Comparison of ENCODE assay signal across 8 mouse cellular contexts in the genomic region with DNA sequence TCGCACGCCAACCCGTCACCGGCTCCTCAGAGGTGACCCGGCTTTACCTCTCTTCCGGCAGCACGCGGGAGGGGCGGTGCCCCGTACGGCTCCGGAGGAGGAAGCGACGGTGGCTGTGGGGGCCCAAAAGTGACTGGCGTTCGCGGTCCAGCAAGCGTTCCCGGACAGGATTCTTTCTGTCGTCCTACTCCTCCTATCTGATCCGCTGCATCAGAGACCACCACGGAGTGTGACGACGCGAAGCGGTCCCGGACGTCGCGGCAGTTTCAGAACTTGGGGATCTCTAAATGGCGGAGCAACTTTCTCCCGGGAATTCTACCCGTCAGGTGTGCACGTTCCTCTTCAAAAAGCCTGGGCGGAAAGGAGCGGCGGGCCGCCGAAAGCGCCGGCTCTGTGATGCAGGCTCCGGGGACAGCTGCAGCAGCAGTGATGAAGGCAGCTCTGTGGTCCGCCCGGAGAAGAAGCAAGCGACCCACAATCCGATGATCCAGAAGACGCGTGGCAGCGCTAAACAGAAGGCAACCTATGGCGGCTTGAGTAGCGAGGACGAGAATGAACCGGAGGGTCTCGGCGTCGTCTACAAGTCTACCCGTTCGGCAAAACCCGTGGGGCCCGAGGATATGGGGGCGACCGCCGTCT. TPM values are rescaled to one million over a fixed set of nuclear protein-coding genes. Genes with fewer than 3 reads are reported as not detected.
A peak's percentile ranks its signal among the peaks of the same experiment; 100 is the strongest.
DNase-seq lines count a peak whose midpoint lies in the region; ATAC-seq and TF ChIP-seq lines count a peak whose summit lies in the region.

A gene (minus strand): TSS at position 59 of the 639 bp plus-strand sequence.
A gene (plus strand): TSS at position 141 of the 639 bp plus-strand sequence.

- H3K4me3 ChIP-seq in bone marrow macrophage, adult 2 months (ENCODE audit: insufficient read depth, low read length) = peak within 1 kb of the TSS; percentile 64
- peak within 1 kb of the TSS; percentile 53 for H3K4me3 ChIP-seq in embryonic facial prominence, embryonic 15.5 days (replicated peaks)
- H3K4me3 ChIP-seq in heart, embryonic 10.5 days = peak within 1 kb of the TSS; percentile 65
- peak within 1 kb of the TSS; percentile 54 for H3K4me3 ChIP-seq in kidney, embryonic 14.5 days (ENCODE audit: low read length)
- H3K4me3 ChIP-seq in limb, embryonic 14.5 days (replicated peaks; ENCODE audit: low read length) = peak within 1 kb of the TSS; percentile 50
- H3K4me3 ChIP-seq in midbrain, embryonic 16.5 days (ENCODE audit: low read depth, low read length) = peak within 1 kb of the TSS; percentile 54
- H3K4me3 ChIP-seq in spleen, adult 2 months (ENCODE audit: extremely low read depth, insufficient read depth, insufficient read length) = peak within 1 kb of the TSS; percentile 96

- TF ChIP-seq POLR2A in bone marrow macrophage, adult 2 months (IDR thresholded peaks at IDR 0.05; ENCODE audit: borderline replicate concordance, low read depth, low read length) = no peak
- no peak for TF ChIP-seq POLR2A in limb, embryonic 14.5 days (IDR thresholded peaks at IDR 0.05; ENCODE audit: borderline replicate concordance, extremely low read depth, insufficient read depth, insufficient read length)
- peak; percentile 7; the same call in 1 of the 2 replicates for TF ChIP-seq POLR2A in spleen, adult 2 months (IDR thresholded peaks at IDR 0.05; ENCODE audit: low read depth, low read length)

- no peaks in the 10 kb centered on the region for H3K9me3 ChIP-seq in embryonic facial prominence, embryonic 15.5 days (replicated peaks)
- H3K9me3 ChIP-seq in heart, embryonic 10.5 days = no peaks in the 10 kb centered on the region
- H3K9me3 ChIP-seq in kidney, embryonic 14.5 days (ENCODE audit: control insufficient read depth, low read length) = no peaks in the 10 kb centered on the region
- H3K9me3 ChIP-seq in limb, embryonic 14.5 days (ENCODE audit: control insufficient read depth, low read length) = no peaks in the 10 kb centered on the region
- H3K9me3 ChIP-seq in midbrain, embryonic 16.5 days (replicated peaks; ENCODE audit: control insufficient read depth, low read length, poor library complexity, severe bottlenecking) = no peaks in the 10 kb centered on the region

- peak; percentile 81 to 83 for DNase-seq in B cell, adult 2 months
- DNase-seq in heart, embryonic 10.5 days (ENCODE audit: low spot score) = peak; percentile 89
- DNase-seq in limb, embryonic 14.5 days (ENCODE audit: low spot score) = peak; percentile 71
- peak; percentile 49 to 83 for DNase-seq in spleen, adult 2 months (ENCODE audit: low read depth in 1 of 2, low spot score in 2 of 2)

- H3K27ac ChIP-seq in bone marrow macrophage, adult 2 months (ENCODE audit: insufficient read depth, low read depth, low read length) = peak within 1 kb of the TSS; percentile 15
- peak within 1 kb of the TSS; percentile 68 for H3K27ac ChIP-seq in embryonic facial prominence, embryonic 15.5 days (replicated peaks)
- H3K27ac ChIP-seq in heart, embryonic 10.5 days = peak within 1 kb of the TSS; percentile 83
- no peak within 1 kb of the TSS for H3K27ac ChIP-seq in kidney, embryonic 14.5 days (ENCODE audit: low read depth, low read length)
- H3K27ac ChIP-seq in limb, embryonic 14.5 days (replicated peaks; ENCODE audit: low read depth, low read length) = no peak within 1 kb of the TSS; the same call in 1 of the 2 replicates
- H3K27ac ChIP-seq in midbrain, embryonic 16.5 days (ENCODE audit: low read length) = peak within 1 kb of the TSS; percentile 84
- peak within 1 kb of the TSS; percentile 58; the same call in 1 of the 2 replicates for H3K27ac ChIP-seq in spleen, adult 2 months (ENCODE audit: insufficient read depth, low read length)

- no peaks in the 10 kb centered on the region for H3K27me3 ChIP-seq in embryonic facial prominence, embryonic 15.5 days
- H3K27me3 ChIP-seq in heart, embryonic 10.5 days (ENCODE audit: insufficient read depth, poor library complexity, severe bottlenecking) = no peaks in the 10 kb centered on the region
- no peaks in the 10 kb centered on the region for H3K27me3 ChIP-seq in kidney, embryonic 14.5 days (ENCODE audit: control insufficient read depth, insufficient read depth, low read length)
- no peaks in the 10 kb centered on the region for H3K27me3 ChIP-seq in limb, embryonic 14.5 days (ENCODE audit: control insufficient read depth, insufficient read depth, low read length)
- H3K27me3 ChIP-seq in midbrain, embryonic 16.5 days (ENCODE audit: control insufficient read depth, insufficient read depth, low read depth, low read length) = no peaks in the 10 kb centered on the region
- H3K27me3 ChIP-seq in spleen, adult 2 months (ENCODE audit: control insufficient read depth, insufficient read depth, low read length) = no peaks in the 10 kb centered on the region

- H3K9ac ChIP-seq in embryonic facial prominence, embryonic 15.5 days = peak within 1 kb of the TSS; percentile 44
- H3K9ac ChIP-seq in kidney, embryonic 14.5 days (ENCODE audit: low read depth, low read length) = peak within 1 kb of the TSS; percentile 58
- H3K9ac ChIP-seq in limb, embryonic 14.5 days (ENCODE audit: low read depth, low read length, severe bottlenecking) = peak within 1 kb of the TSS; percentile 58
- peak within 1 kb of the TSS; percentile 68 for H3K9ac ChIP-seq in midbrain, embryonic 16.5 days (ENCODE audit: low read depth, low read length)

- 19% methylated on average over 63 of the region's 63 CpGs for WGBS in embryonic facial prominence, embryonic 15.5 days
- WGBS in heart, embryonic 10.5 days = 19% methylated on average over 63 of the region's 63 CpGs
- 29% methylated on average over 62 of the region's 63 CpGs for WGBS in kidney, embryonic 14.5 days
- 29% methylated on average over 59 of the region's 63 CpGs for WGBS in limb, embryonic 14.5 days
- 20% methylated on average over 62 of the region's 63 CpGs for WGBS in midbrain, embryonic 16.5 days
- WGBS in spleen, adult 2 months = 29% methylated on average over 63 of the region's 63 CpGs

- peak within 1 kb of the TSS; percentile 52 for H3K4me2 ChIP-seq in embryonic facial prominence, embryonic 15.5 days (replicated peaks)
- H3K4me2 ChIP-seq in kidney, embryonic 14.5 days (replicated peaks; ENCODE audit: low read depth, low read length) = peak within 1 kb of the TSS; percentile 59
- peak within 1 kb of the TSS; percentile 51 for H3K4me2 ChIP-seq in limb, embryonic 14.5 days (replicated peaks; ENCODE audit: low read depth, low read length, severe bottlenecking)
- peak within 1 kb of the TSS; percentile 57 for H3K4me2 ChIP-seq in midbrain, embryonic 16.5 days (ENCODE audit: low read length)

- H3K4me1 ChIP-seq in bone marrow macrophage, adult 2 months (ENCODE audit: control insufficient read depth, insufficient read depth, low read length) = peaks cover 4% of the 10 kb centered on the region
- H3K4me1 ChIP-seq in embryonic facial prominence, embryonic 15.5 days = no peaks in the 10 kb centered on the region
- no peaks in the 10 kb centered on the region for H3K4me1 ChIP-seq in heart, embryonic 10.5 days
- H3K4me1 ChIP-seq in kidney, embryonic 14.5 days (ENCODE audit: control insufficient read depth, insufficient read depth, low read length) = no peaks in the 10 kb centered on the region
- H3K4me1 ChIP-seq in limb, embryonic 14.5 days (ENCODE audit: control insufficient read depth, insufficient read depth, low read length) = no peaks in the 10 kb centered on the region
- H3K4me1 ChIP-seq in midbrain, embryonic 16.5 days (ENCODE audit: control insufficient read depth, insufficient read depth, low read length) = peaks cover 8% of the 10 kb centered on the region
- no peaks in the 10 kb centered on the region for H3K4me1 ChIP-seq in spleen, adult 2 months (ENCODE audit: control insufficient read depth, insufficient read depth, insufficient read length)

- no peak for TF ChIP-seq CTCF in bone marrow macrophage, adult 2 months (IDR thresholded peaks at IDR 0.05; ENCODE audit: low read depth, low read length)
- no peak for TF ChIP-seq CTCF in spleen, adult 2 months (IDR thresholded peaks at IDR 0.05; ENCODE audit: extremely low read depth, insufficient read depth, insufficient read length, insufficient replicate concordance)

- peak; percentile 79 for ATAC-seq in embryonic facial prominence, embryonic 15.5 days (ENCODE audit: insufficient number of reproducible peaks, low FRiP score, low TSS enrichment, low read depth)
- ATAC-seq in kidney, embryonic 14.5 days (ENCODE audit: low FRiP score, low TSS enrichment) = peak; percentile 90
- peak; percentile 90 for ATAC-seq in limb, embryonic 14.5 days (ENCODE audit: low FRiP score, low read depth)
- ATAC-seq in midbrain, embryonic 16.5 days = peak; percentile 95

- H3K36me3 ChIP-seq in embryonic facial prominence, embryonic 15.5 days = no peaks in the 10 kb centered on the region
- H3K36me3 ChIP-seq in heart, embryonic 10.5 days = peaks cover 4% of the 10 kb centered on the region; the same call in 1 of the 2 replicates
- no peaks in the 10 kb centered on the region for H3K36me3 ChIP-seq in kidney, embryonic 14.5 days (ENCODE audit: control insufficient read depth, insufficient read depth, low read length)
- H3K36me3 ChIP-seq in limb, embryonic 14.5 days (ENCODE audit: control insufficient read depth, insufficient read depth, low read length) = no peaks in the 10 kb centered on the region; the same call in 1 of the 2 replicates
- no peaks in the 10 kb centered on the region; the same call in 1 of the 2 replicates for H3K36me3 ChIP-seq in midbrain, embryonic 16.5 days (ENCODE audit: control insufficient read depth, insufficient read depth, low read length)
- no peaks in the 10 kb centered on the region for H3K36me3 ChIP-seq in spleen, adult 2 months (ENCODE audit: control insufficient read depth, insufficient read depth, low read length)

RNA-seq across cellular contexts. Expression of the first gene that starts in this region (rescaled TPM):
- 150 and 162 TPM in 2 replicates for polyA plus RNA-seq in bone marrow macrophage, adult 2 months (2012; ENCODE audit: insufficient read depth, insufficient read length, missing spikeins)
- 448 and 463 TPM in 2 replicates for polyA plus RNA-seq in embryonic facial prominence, embryonic 15.5 days (2015; fragmentation: Nextera tagmentation; extraction: Ambion mirVana)
- polyA plus RNA-seq in heart, embryonic 10.5 days (2016; fragmentation: Nextera tagmentation; extraction: Ambion mirVana) = 466 and 555 TPM in 2 replicates
- 410 and 565 TPM in 2 replicates for polyA plus RNA-seq in kidney, embryonic 14.5 days (2014; fragmentation: Nextera tagmentation; extraction: Ambion mirVana)
- 271 and 282 TPM in 2 replicates for polyA plus RNA-seq in limb, embryonic 14.5 days (2012; rRNA removed)
- 430 and 487 TPM in 2 replicates for polyA plus RNA-seq in limb, embryonic 14.5 days (2014; fragmentation: Nextera tagmentation; extraction: Ambion mirVana)
- polyA plus RNA-seq in midbrain, embryonic 16.5 days (2015; fragmentation: Nextera tagmentation; extraction: Ambion mirVana) = 605 and 635 TPM in 2 replicates
- 62.4 and 91.4 TPM in 2 replicates for polyA plus RNA-seq in spleen, adult 2 months (2012; rRNA removed)

RNA-seq across cellular contexts. Expression of the second gene that starts in this region (rescaled TPM):
- polyA plus RNA-seq in bone marrow macrophage, adult 2 months (2012; ENCODE audit: insufficient read depth, insufficient read length, missing spikeins) = 1.3 and 2.4 TPM in 2 replicates
- polyA plus RNA-seq in embryonic facial prominence, embryonic 15.5 days (2015; fragmentation: Nextera tagmentation; extraction: Ambion mirVana) = 12.6 and 13.4 TPM in 2 replicates
- polyA plus RNA-seq in heart, embryonic 10.5 days (2016; fragmentation: Nextera tagmentation; extraction: Ambion mirVana) = 7.8 and 8.5 TPM in 2 replicates
- polyA plus RNA-seq in kidney, embryonic 14.5 days (2014; fragmentation: Nextera tagmentation; extraction: Ambion mirVana) = 8.5 and 11.3 TPM in 2 replicates
- polyA plus RNA-seq in limb, embryonic 14.5 days (2012; rRNA removed) = 7.0 and 7.7 TPM in 2 replicates
- polyA plus RNA-seq in limb, embryonic 14.5 days (2014; fragmentation: Nextera tagmentation; extraction: Ambion mirVana) = 10.2 and 13.8 TPM in 2 replicates
- polyA plus RNA-seq in midbrain, embryonic 16.5 days (2015; fragmentation: Nextera tagmentation; extraction: Ambion mirVana) = 20.8 and 23.2 TPM in 2 replicates
- polyA plus RNA-seq in spleen, adult 2 months (2012; rRNA removed) = 1.6 and 1.8 TPM in 2 replicates

Comparison
In these comparisons a context has a peak if more than half of its experiments do, and no peak if none do; other contexts are left out.
1. H3K27ac ChIP-seq: peak in bone marrow macrophage, adult 2 months (single experiment), embryonic facial prominence, embryonic 15.5 days (single experiment), heart, embryonic 10.5 days (single experiment), midbrain, embryonic 16.5 days (single experiment) and spleen, adult 2 months (single experiment); none in kidney, embryonic 14.5 days (single experiment) and limb, embryonic 14.5 days (single experiment).
2. Peak in every context shown above with its lines, with median percentiles within 50 percentile points of each other: DNase-seq, H3K4me3 ChIP-seq, ATAC-seq, H3K4me2 ChIP-seq and H3K9ac ChIP-seq.